10 mouse cellular contexts compared by ENCODE assay signal in genomic region chr9:123384696-123385095, GRCm38 (mm10). TPM values are rescaled to one million over a fixed set of nuclear protein-coding genes. Genes with fewer than 3 reads are reported as not detected.
A peak's percentile ranks its signal among the peaks of the same experiment; 100 is the strongest.
DNase-seq lines count a peak whose midpoint lies in the region; TF ChIP-seq lines count a peak whose summit lies in the region.
"Had no signal": no experiment of that assay in that cellular context is flagged by ENCODE, and none has a peak within 500 bp of the region (broad histone marks: within the 10 kb centered on the region; RNA-seq: fewer than 3 reads in every experiment).

No protein-coding gene starts in this region.

- H3K27ac ChIP-seq in cerebellum, adult 2 months (ENCODE audit: insufficient read depth, low read length) = peak overlapping the region; percentile 43

- DNase-seq in brain, embryonic 14.5 days (ENCODE audit: low read depth) = peak; percentile 92
- peak; percentile 57 to 77 for DNase-seq in cerebellum, adult 2 months
- DNase-seq in frontal cortex, postnatal 36 days (ENCODE audit: low spot score in 2 of 2) = peak; percentile 58 to 66
- DNase-seq in left cerebral cortex, postnatal 10 days (ENCODE audit: extremely low spot score in 1 of 2, low spot score in 2 of 2) = peak; percentile 46 to 51
- DNase-seq in natural killer cell, adult 2 months (ENCODE audit: low spot score in 2 of 2) = no peak
- no peak for DNase-seq in liver
- no peak for DNase-seq in Muller cell, postnatal 12 days (ENCODE audit: inconsistent ontology term)
- no peak for DNase-seq in lung, postnatal 10 days
- DNase-seq: gastrocnemius, postnatal 36 days had no signal

- intact Hi-C loops in left cerebral cortex, postnatal 10 days (cut with DNase I) = no loop called here

- no peak overlapping the region for H3K4me3 ChIP-seq in cerebellum, adult 2 months (replicated peaks; ENCODE audit: insufficient read depth, low read depth, low read length)
- H3K4me3 ChIP-seq: megakaryocyte, embryonic 14.5 days had no signal

- H3K4me1 ChIP-seq in cerebellum, adult 2 months (ENCODE audit: control insufficient read depth, insufficient read depth, low read length) = peaks cover 24% of the 10 kb centered on the region

- no peak for TF ChIP-seq POLR2A in brain, embryonic 14.5 days (IDR thresholded peaks at IDR 0.05; ENCODE audit: borderline replicate concordance, extremely low read depth, insufficient read depth, insufficient read length, poor library complexity, severe bottlenecking)
- no peak for TF ChIP-seq POLR2A in cerebellum, adult 2 months (IDR thresholded peaks at IDR 0.05; ENCODE audit: borderline replicate concordance, insufficient read depth, low read length)

- H3K27me3 ChIP-seq in cerebellum, adult 2 months (ENCODE audit: control insufficient read depth, insufficient read depth, low read length) = no peaks in the 10 kb centered on the region
- H3K27me3 ChIP-seq: megakaryocyte, embryonic 14.5 days had no signal

- WGBS in cerebellum, adult 2 months = 10% methylated on average over 3 of the region's 3 CpGs

- TF ChIP-seq CTCF in brain, embryonic 14.5 days (IDR thresholded peaks at IDR 0.05; ENCODE audit: borderline replicate concordance, extremely low read depth, insufficient read depth, insufficient read length) = no peak
- no peak for TF ChIP-seq CTCF in cerebellum, adult 2 months (IDR thresholded peaks at IDR 0.05; ENCODE audit: borderline replicate concordance, insufficient read depth, low read depth, low read length)

RNA-seq across cellular contexts. Expression of gene Lars2, which starts 18.0 kb away (rescaled TPM):
- 356 and 1,494 TPM in 2 replicates for polyA plus RNA-seq in brain, embryonic 14.5 days (2012; rRNA removed)
- 2,134 and 2,230 TPM in 2 replicates for polyA plus RNA-seq in cerebellum, adult 2 months (2012; rRNA removed)
- total RNA-seq in left cerebral cortex, postnatal 10 days (2021) = 10 to 100 TPM; 28.5 to 37.5 TPM

Comparison
In these comparisons a context has a peak if more than half of its experiments do, and no peak if none do; other contexts are left out.
1. DNase-seq: peak in brain, embryonic 14.5 days (single experiment), cerebellum, adult 2 months (2 of 2), frontal cortex, postnatal 36 days (2 of 2) and left cerebral cortex, postnatal 10 days (2 of 2); none in natural killer cell, adult 2 months (0 of 2), liver (single experiment), Muller cell, postnatal 12 days (single experiment) and lung, postnatal 10 days (single experiment).